Mouse (Mus musculus): ENCODE data around the gene Gga2. TPM values are rescaled to one million over a fixed set of nuclear protein-coding genes. Genes with fewer than 3 reads are reported as not detected.

Gga2 gene
- total and polyA plus RNA-seq, 3 experiments, result 26.8 to 79.0 (median 27.4) TPM

- Histone ChIP-seq H3K4me1 (ENCODE audit: control insufficient read depth in 1 of 2, insufficient read depth in 2 of 2) (peaks cover 3 to 23% of the 10 kb centered on the region in 2 experiments; a peak in 2 of 4 replicates), H3K9me3 (replicated peaks; ENCODE audit: low read length) (peaks cover 2% of the 10 kb centered on the region), H3K4me2 (ENCODE audit: insufficient read depth, low read depth, poor library complexity, severe bottlenecking) (no peak overlapping the region), H3K27ac (ENCODE audit: insufficient read depth, low read depth) (no peak overlapping the region), H3K79me2 (replicated peaks; ENCODE audit: control insufficient read depth, extremely low read depth, insufficient read depth, poor library complexity, severe bottlenecking) (no peaks in the 10 kb centered on the region), H3K4me3 (replicated peaks in 1 of 3; ENCODE audit: low read depth in 2 of 3, low read length in 2 of 3, poor library complexity in 1 of 3) (no peak overlapping the region), H3K9ac (ENCODE audit: insufficient read depth, low read depth) (no peak overlapping the region), H3K36me3 (replicated peaks in 1 of 2; ENCODE audit: control insufficient read depth in 1 of 2, insufficient read depth in 1 of 2, low read length in 1 of 2) (peaks cover 8 to 14% of the 10 kb centered on the region in 2 experiments), H3K27me3 (replicated peaks) (no peaks in the 10 kb centered on the region)
- in situ Hi-C loops (cut with MboI; ENCODE audit: low pct_ligation_motif_present, low pct_unique_long_range_greater_than_20kb, low sequenced_read_pairs), result no loop called here
- no peak for DNase-seq (ENCODE audit: extremely low read depth)
- dilution Hi-C loops (cut with MboI; ENCODE audit: extremely low pct_ligation_motif_present, extremely low pct_unique_long_range_greater_than_20kb, low sequenced_read_pairs), result no loop called here
- TF ChIP-seq EP300 (IDR thresholded peaks at IDR 0.05; ENCODE audit: low read length), result no peak
- no peak for TF ChIP-seq USF1 (IDR thresholded peaks at IDR 0.05; ENCODE audit: low read depth, low read length)
- TF ChIP-seq POLR2A (IDR thresholded peaks at IDR 0.05; ENCODE audit: low read depth, low read length), result no peak
- no peak for TF ChIP-seq RCOR1 (conservative IDR thresholded peaks at IDR 0.05; ENCODE audit: low read depth, low read length)
- TF ChIP-seq MAZ (IDR thresholded peaks at IDR 0.05; ENCODE audit: low read depth, low read length), result no peak
- no peak for TF ChIP-seq ETS1 (conservative IDR thresholded peaks at IDR 0.05; ENCODE audit: low read depth, low read length)
- no peak for TF ChIP-seq BHLHE40 (IDR thresholded peaks at IDR 0.05; ENCODE audit: low read depth, low read length)
- TF ChIP-seq SIN3A (IDR thresholded peaks at IDR 0.05; ENCODE audit: low read length), result no peak
- TF ChIP-seq UBTF (IDR thresholded peaks at IDR 0.05; ENCODE audit: low read depth, low read length), result no peak
- no peak for TF ChIP-seq ZNF384 (IDR thresholded peaks at IDR 0.05; ENCODE audit: low read depth, low read length)
- TF ChIP-seq NELFE (IDR thresholded peaks at IDR 0.05; ENCODE audit: low read depth, low read length), result no peak
- TF ChIP-seq USF2 (conservative IDR thresholded peaks at IDR 0.05; ENCODE audit: low read depth, low read length), result no peak
Measured at GRCm38 (mm10) chr7:122033371-122033770, 12.3 kb upstream of the Gga2 start.

DNA sequence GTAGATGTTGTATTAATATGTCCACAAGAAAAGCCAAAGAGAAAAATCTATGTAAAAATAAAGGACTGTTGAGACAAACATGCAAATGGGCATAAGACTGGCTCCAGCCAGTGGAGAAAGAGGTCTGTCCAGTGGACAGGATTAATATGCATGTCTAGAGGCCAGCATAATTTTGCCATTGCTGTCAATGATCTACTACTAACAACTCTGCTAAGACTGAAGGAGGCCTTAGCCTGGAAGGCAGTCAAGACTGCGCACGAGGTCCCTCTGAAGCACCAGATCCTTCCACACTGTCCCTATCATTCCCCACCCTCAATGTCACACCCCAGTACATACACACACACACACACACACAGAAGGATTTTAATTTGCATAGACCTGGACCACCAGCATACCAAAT lies 1.1 kb upstream of the Gga2 start:
- H3K4me2 ChIP-seq (ENCODE audit: insufficient read depth, low read depth, poor library complexity, severe bottlenecking), result no peak overlapping the region
- dilution Hi-C loops (cut with MboI; ENCODE audit: extremely low pct_ligation_motif_present, extremely low pct_unique_long_range_greater_than_20kb, low sequenced_read_pairs) (no loop called here), in situ Hi-C loops (cut with MboI; ENCODE audit: low pct_ligation_motif_present, low pct_unique_long_range_greater_than_20kb, low sequenced_read_pairs) (no loop called here)
- H3K9ac ChIP-seq (ENCODE audit: insufficient read depth, low read depth), result no peak overlapping the region
- TF ChIP-seq TBP (conservative IDR thresholded peaks at IDR 0.05; ENCODE audit: low read depth, low read length) (no peak), ZNF384 (IDR thresholded peaks at IDR 0.05; ENCODE audit: low read depth, low read length) (no peak), ZMIZ1 (IDR thresholded peaks at IDR 0.05; ENCODE audit: low read depth, low read length) (no peak), EP300 (IDR thresholded peaks at IDR 0.05; ENCODE audit: low read length) (no peak), GABPA (IDR thresholded peaks at IDR 0.05; ENCODE audit: insufficient replicate concordance, low read depth, low read length) (no peak), MAX (IDR thresholded peaks at IDR 0.05; ENCODE audit: low read length) (no peak)
- peaks cover 0 to 4% of the 10 kb centered on the region in 2 experiments for H3K36me3 ChIP-seq (replicated peaks in 1 of 2; ENCODE audit: control insufficient read depth in 1 of 2, insufficient read depth in 1 of 2, low read length in 1 of 2)
- H3K27ac ChIP-seq (ENCODE audit: insufficient read depth, low read depth), result no peak overlapping the region
- DNase-seq (ENCODE audit: extremely low read depth), result no peak
- no peaks in the 10 kb centered on the region for H3K79me2 ChIP-seq (replicated peaks; ENCODE audit: control insufficient read depth, extremely low read depth, insufficient read depth, poor library complexity, severe bottlenecking)
- no peaks in the 10 kb centered on the region for H3K27me3 ChIP-seq (replicated peaks)
- no peak overlapping the region for H3K4me3 ChIP-seq (replicated peaks in 1 of 3; ENCODE audit: low read depth in 2 of 3, low read length in 2 of 3, poor library complexity in 1 of 3)
- no peaks in the 10 kb centered on the region for H3K9me3 ChIP-seq (replicated peaks; ENCODE audit: low read length)
- H3K4me1 ChIP-seq (ENCODE audit: control insufficient read depth in 1 of 2, insufficient read depth in 2 of 2), result peaks cover 4 to 44% of the 10 kb centered on the region in 2 experiments
